Mouse (Mus musculus) kidney, embryonic 16.5 days (tissue): ENCODE results near the gene Pik3r1. TPM values are rescaled to one million over a fixed set of nuclear protein-coding genes. Genes with fewer than 3 reads are reported as not detected.
A peak's percentile ranks its signal among the peaks of the same experiment; 100 is the strongest.

ENCODE experiments used
- ATAC-seq: fragments of 200-750 bp; cut with Nextera tagmentation; 2 replicates; pipeline ENCODE4 v1.8.0; 2017; ENCODE audit warnings: moderate TSS enrichment; ENCODE audit not compliant: low FRiP score, low TSS enrichment
- H3K27ac ChIP-seq: fragments of 300-500 bp; sonication (generic); 2 replicates; pipeline ENCODE4 v1.5.1; 2014; ENCODE audit warnings: low read length
- H3K27me3 ChIP-seq: fragments of 300-500 bp; sonication (generic); 2 replicates; pipeline ENCODE4 v1.6.1; 2014; ENCODE audit warnings: low read length, control low read depth, mixed read lengths; ENCODE audit not compliant: insufficient read depth
- H3K36me3 ChIP-seq: fragments of 300-500 bp; sonication (generic); 2 replicates; pipeline ENCODE4 v1.6.1; 2014; ENCODE audit warnings: low read length, control low read depth, mixed read lengths; ENCODE audit not compliant: insufficient read depth
- H3K4me1 ChIP-seq: fragments of 300-500 bp; sonication (generic); 2 replicates; pipeline ENCODE4 v1.6.1; 2014; ENCODE audit warnings: low read length, control low read depth, mixed read lengths; ENCODE audit not compliant: insufficient read depth
- H3K4me2 ChIP-seq: fragments of 300-500 bp; sonication (generic); replicated peaks from 2 replicates; pipeline ENCODE4 v1.6.1; 2014; ENCODE audit warnings: low read depth, low read length
- H3K4me3 ChIP-seq: fragments of 300-500 bp; sonication (generic); 2 replicates; pipeline ENCODE4 v1.5.1; 2014; ENCODE audit warnings: mild to moderate bottlenecking, low read length
- H3K9ac ChIP-seq: fragments of 300-500 bp; sonication (generic); replicated peaks from 2 replicates; pipeline ENCODE4 v1.6.1; 2014; ENCODE audit warnings: low read length
- H3K9me3 ChIP-seq: fragments of 300-500 bp; sonication (generic); 2 replicates; pipeline ENCODE4 v1.6.1; 2016; ENCODE audit warnings: low read length, control low read depth
- WGBS: fragments of 180-500 bp; shearing (Covaris S2); extraction: QIAGEN DNeasy Blood & Tissue Kit; methylation state at CpG from one replicate; pipeline ENCODE4 v1.1.7; 2014; 5-methylcytosine and 5-hydroxymethylcytosine counted together
- polyA plus RNA-seq: library from polyadenylated mRNA; unstranded; fragments of >200 nt; fragmentation: Nextera tagmentation; extraction: Ambion mirVana; gene quantifications from 2 replicates; pipeline ENCODE4 v1.2.1, GENCODE M21; 2015

Pik3r1 gene
- polyA plus RNA-seq, 1 experiment from 2014 or later, result 38.0 TPM

GRCm38 (mm10) chr13:101743247-101743646, 24.8 kb downstream of the Pik3r1 start:
- no peaks in the 10 kb centered on the region for H3K27me3 ChIP-seq
- no peaks in the 10 kb centered on the region for H3K9me3 ChIP-seq
- no peak overlapping the region for H3K4me2 ChIP-seq
- H3K4me3 ChIP-seq, result no peak overlapping the region
- H3K9ac ChIP-seq, result no peak overlapping the region
- WGBS, result 64% methylated on average over 8 of the region's 8 CpGs
- no peaks in the 10 kb centered on the region for H3K36me3 ChIP-seq
- H3K27ac ChIP-seq, result no peak overlapping the region; the same call in 1 of the 2 replicates
- H3K4me1 ChIP-seq, result peaks cover 32% of the 10 kb centered on the region
- no peak for ATAC-seq

- H3K9me3 ChIP-seq, result no peaks in the 10 kb centered on the region
- no peak overlapping the region for H3K4me2 ChIP-seq
- H3K4me3 ChIP-seq, result no peak overlapping the region
- peak overlapping the region; percentile 53; the same call in 1 of the 2 replicates for H3K27ac ChIP-seq
- H3K36me3 ChIP-seq, result no peaks in the 10 kb centered on the region
- WGBS, result 48% methylated on average over 6 of the region's 6 CpGs
- H3K9ac ChIP-seq, result no peak overlapping the region
- no peaks in the 10 kb centered on the region for H3K27me3 ChIP-seq
- no peak for ATAC-seq
- peaks cover 34% of the 10 kb centered on the region for H3K4me1 ChIP-seq
These were observed 25.4 kb downstream of the Pik3r1 start for GRCm38 (mm10) chr13:101742596-101742995.

- no peak overlapping the region for H3K9ac ChIP-seq
- H3K4me1 ChIP-seq, result peaks cover 42% of the 10 kb centered on the region
- no peaks in the 10 kb centered on the region for H3K9me3 ChIP-seq
- WGBS, result 78% methylated on average over 11 of the region's 11 CpGs
- H3K27ac ChIP-seq, result no peak overlapping the region
- no peaks in the 10 kb centered on the region for H3K27me3 ChIP-seq
- H3K36me3 ChIP-seq, result no peaks in the 10 kb centered on the region
- no peak overlapping the region for H3K4me2 ChIP-seq
- H3K4me3 ChIP-seq, result no peak overlapping the region
- no peak for ATAC-seq
These were observed 26.3 kb downstream of the Pik3r1 start for GRCm38 (mm10) chr13:101741530-101742309.

GRCm38 (mm10) chr13:101739732-101740381, 28.2 kb downstream of the Pik3r1 start:
- 54% methylated on average over 4 of the region's 4 CpGs for WGBS
- Histone ChIP-seq H3K4me1 (peaks cover 55% of the 10 kb centered on the region), H3K27me3 (no peaks in the 10 kb centered on the region), H3K36me3 (no peaks in the 10 kb centered on the region), H3K9me3 (no peaks in the 10 kb centered on the region), H3K9ac (no peak overlapping the region), H3K4me3 (no peak overlapping the region), H3K27ac (peak overlapping the region; percentile 23; the same call in 1 of the 2 replicates), H3K4me2 (no peak overlapping the region)
- ATAC-seq, result peak; percentile 57; the same call in 1 of the 2 replicates

- peaks cover 53% of the 10 kb centered on the region for H3K4me1 ChIP-seq
- ATAC-seq, result no peak
- no peak overlapping the region for H3K27ac ChIP-seq
These were observed 29.2 kb downstream of the Pik3r1 start for GRCm38 (mm10) chr13:101738769-101739168.

GRCm38 (mm10) chr13:101736521-101737387, 31.3 kb downstream of the Pik3r1 start:
- Histone ChIP-seq H3K4me1 (peaks cover 55% of the 10 kb centered on the region), H3K4me2 (0 out of 2 replicates have a peak overlapping the region, but pooled peaks have one; percentile 7)
- WGBS, result 58% methylated on average over 16 of the region's 16 CpGs

More at GRCm38 (mm10) chr13:101738769-101739168, 29.2 kb downstream of the Pik3r1 start:
- Histone ChIP-seq H3K4me2 (no peak overlapping the region), H3K4me3 (no peak overlapping the region), H3K9me3 (no peaks in the 10 kb centered on the region), H3K27me3 (no peaks in the 10 kb centered on the region), H3K9ac (no peak overlapping the region), H3K36me3 (no peaks in the 10 kb centered on the region)
- WGBS, result 83% methylated on average over 6 of the region's 6 CpGs

GRCm38 (mm10) chr13:101735364-101736120, 32.5 kb downstream of the Pik3r1 start:
- Histone ChIP-seq H3K4me1 (peaks cover 57% of the 10 kb centered on the region), H3K4me2 (no peak overlapping the region), H3K27ac (no peak overlapping the region), H3K27me3 (no peaks in the 10 kb centered on the region), H3K9ac (no peak overlapping the region), H3K36me3 (no peaks in the 10 kb centered on the region), H3K9me3 (no peaks in the 10 kb centered on the region), H3K4me3 (no peak overlapping the region)
- no peak for ATAC-seq
- WGBS, result 64% methylated on average over 8 of the region's 8 CpGs

More at GRCm38 (mm10) chr13:101736521-101737387, 31.3 kb downstream of the Pik3r1 start:
- H3K9me3 ChIP-seq, result no peaks in the 10 kb centered on the region
- ATAC-seq, result no peak
- no peaks in the 10 kb centered on the region for H3K36me3 ChIP-seq
- no peak overlapping the region for H3K4me3 ChIP-seq
- H3K27me3 ChIP-seq, result no peaks in the 10 kb centered on the region
- 0 out of 2 replicates have a peak overlapping the region, but pooled peaks have one; percentile 21 for H3K27ac ChIP-seq
- H3K9ac ChIP-seq, result no peak overlapping the region

- Histone ChIP-seq H3K27ac (no peak overlapping the region), H3K9me3 (no peaks in the 10 kb centered on the region), H3K36me3 (no peaks in the 10 kb centered on the region), H3K4me1 (peaks cover 59% of the 10 kb centered on the region), H3K27me3 (no peaks in the 10 kb centered on the region), H3K4me2 (no peak overlapping the region), H3K9ac (no peak overlapping the region), H3K4me3 (no peak overlapping the region)
- WGBS, result 80% methylated on average over 7 of the region's 7 CpGs
- ATAC-seq, result no peak
These were observed 33.8 kb downstream of the Pik3r1 start for GRCm38 (mm10) chr13:101734227-101734626.

- H3K4me3 ChIP-seq, result no peak overlapping the region
- no peak for ATAC-seq
- H3K36me3 ChIP-seq, result no peaks in the 10 kb centered on the region
- peak overlapping the region; percentile 43; the same call in 1 of the 2 replicates for H3K27ac ChIP-seq
- 73% methylated on average over 10 of the region's 10 CpGs for WGBS
- no peaks in the 10 kb centered on the region for H3K27me3 ChIP-seq
- H3K9ac ChIP-seq, result no peak overlapping the region
- peaks cover 59% of the 10 kb centered on the region for H3K4me1 ChIP-seq
- H3K9me3 ChIP-seq, result no peaks in the 10 kb centered on the region
- no peak overlapping the region for H3K4me2 ChIP-seq
These were observed 35.3 kb downstream of the Pik3r1 start for GRCm38 (mm10) chr13:101732675-101733074.
